Mouse (Mus musculus): Measurements from ENCODE around the gene Gm2000.

DNA sequence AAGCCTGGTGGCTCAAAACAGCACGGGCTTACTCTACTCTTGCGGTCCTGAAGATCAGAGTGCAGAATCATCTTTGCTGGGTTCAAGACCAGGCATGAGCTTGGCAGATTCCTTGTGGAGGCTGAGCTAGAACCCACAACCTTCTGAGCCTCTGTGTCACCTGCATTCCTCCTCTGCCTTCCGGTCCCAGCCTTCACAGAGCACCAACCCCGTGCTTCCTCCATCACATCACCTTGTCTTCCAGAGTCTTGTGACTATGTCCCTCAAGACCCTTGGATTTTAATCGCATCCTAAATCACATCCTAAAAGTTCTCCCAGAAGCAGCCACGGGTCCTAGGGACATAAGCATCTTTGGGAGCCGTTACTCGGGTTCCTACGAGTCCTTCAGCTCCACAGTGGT, 42.7 kb upstream of the Gm2000 start:
- no peak for TF ChIP-seq CTCF (IDR thresholded peaks at IDR 0.05; ENCODE audit: low read depth, low read length)
- no peak for TF ChIP-seq POLR2AphosphoS5 (IDR thresholded peaks at IDR 0.05; ENCODE audit: insufficient replicate concordance, low read depth, low read length)
- no peak for TF ChIP-seq GATA1 (IDR thresholded peaks at IDR 0.05; ENCODE audit: borderline replicate concordance, low read length)
- TF ChIP-seq GATA2 (IDR thresholded peaks at IDR 0.05; ENCODE audit: borderline replicate concordance, low read depth, low read length), result no peak

All from G1E (cell line).